Mouse (Mus musculus) G1E (cell line): ENCODE results near the gene Plk5.

Experiments used
- CTCF ChIP-seq: IDR thresholded peaks from 2 replicates; pipeline ENCODE4 v1.5.1; 2012; ENCODE audit warnings: low read depth, low read length, inconsistent platforms, mixed read lengths
- GATA2 ChIP-seq: IDR thresholded peaks from 2 replicates; pipeline ENCODE4 v1.6.1; 2012; ENCODE audit warnings: low read depth, low read length, inconsistent platforms, borderline replicate concordance
- TAL1 ChIP-seq: conservative IDR thresholded peaks from 2 replicates; pipeline ENCODE4 v1.6.1; 2012; ENCODE audit warnings: low read depth, low read length, inconsistent platforms, mixed read lengths

GRCm38 (mm10) chr10:80341491-80342304 lies 14.6 kb upstream of the Plk5 start:
- no peak for TF ChIP-seq TAL1
- TF ChIP-seq CTCF = no peak
- no peak for TF ChIP-seq GATA2
